Mouse (Mus musculus) lung, adult 18-20 months (tissue): ENCODE measurements around the gene Ythdf1.

ENCODE experiments used
- DNase-seq, 2 experiments: peaks; one replicate each; pipeline ENCODE4 v3.0.0; 2022; ENCODE audit warnings: mixed read lengths in 2 of 2

Ythdf1 gene

DNA sequence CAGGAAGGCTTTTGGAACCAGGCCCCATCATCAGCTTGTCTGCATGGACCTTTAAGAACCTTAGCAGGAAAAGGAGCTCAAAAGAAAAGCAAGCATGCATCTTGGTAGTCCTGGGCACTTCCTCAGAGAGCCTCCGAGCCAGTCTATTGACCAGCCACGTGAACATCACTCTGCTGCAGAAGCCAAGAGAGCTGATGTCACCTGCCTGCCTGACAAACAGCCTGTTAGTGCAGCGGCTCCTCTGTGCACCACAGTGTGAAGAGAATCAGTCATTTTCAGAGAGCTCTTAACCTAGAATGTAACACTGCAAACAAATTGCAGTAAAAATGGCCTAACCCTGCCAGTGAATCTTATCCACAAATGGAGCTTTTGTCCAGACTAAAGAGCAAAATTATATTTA is 50.7 kb downstream of the Ythdf1 start:
- DNase-seq, result no peak

DNA sequence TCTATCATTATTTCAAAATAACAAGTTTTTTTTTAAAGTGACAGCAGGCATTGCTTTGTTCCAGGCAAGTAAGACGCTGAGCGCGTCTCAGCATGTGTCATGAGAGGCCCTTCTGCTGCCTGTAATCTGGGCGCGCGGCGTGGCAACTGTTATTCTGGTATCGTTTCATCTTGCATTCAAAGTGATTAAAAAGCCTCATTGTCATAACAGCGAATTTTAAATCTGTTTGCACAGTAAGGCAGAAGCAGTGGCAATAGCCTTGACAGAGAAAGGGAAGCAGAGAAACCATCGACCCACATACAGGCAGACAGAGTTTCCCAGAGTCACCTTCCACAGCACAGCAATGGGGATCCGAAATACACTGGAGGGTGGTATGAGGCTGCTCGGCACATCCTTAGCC is 59.2 kb downstream of the Ythdf1 start:
- DNase-seq, result no peak

DNA sequence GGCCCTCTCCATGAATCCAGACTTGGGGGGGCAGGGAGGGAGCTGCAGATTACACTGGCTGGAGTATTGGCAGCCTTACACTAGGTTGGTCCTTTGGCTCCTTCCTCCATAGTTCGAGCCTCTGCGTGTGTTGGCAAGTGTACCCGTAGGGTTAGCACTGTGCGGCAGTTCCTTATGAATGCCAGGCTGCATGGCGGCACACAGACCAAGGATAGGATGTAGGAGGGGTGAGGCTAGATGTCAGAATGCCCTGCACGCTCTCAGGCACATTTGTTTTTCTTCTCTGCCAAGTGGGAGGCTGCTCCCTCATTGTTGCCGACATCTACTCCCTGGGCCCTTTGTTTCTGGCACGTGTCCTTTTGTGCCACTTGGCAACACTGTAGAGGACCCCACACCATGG is 63.6 kb downstream of the Ythdf1 start:
- no peak for DNase-seq

DNA sequence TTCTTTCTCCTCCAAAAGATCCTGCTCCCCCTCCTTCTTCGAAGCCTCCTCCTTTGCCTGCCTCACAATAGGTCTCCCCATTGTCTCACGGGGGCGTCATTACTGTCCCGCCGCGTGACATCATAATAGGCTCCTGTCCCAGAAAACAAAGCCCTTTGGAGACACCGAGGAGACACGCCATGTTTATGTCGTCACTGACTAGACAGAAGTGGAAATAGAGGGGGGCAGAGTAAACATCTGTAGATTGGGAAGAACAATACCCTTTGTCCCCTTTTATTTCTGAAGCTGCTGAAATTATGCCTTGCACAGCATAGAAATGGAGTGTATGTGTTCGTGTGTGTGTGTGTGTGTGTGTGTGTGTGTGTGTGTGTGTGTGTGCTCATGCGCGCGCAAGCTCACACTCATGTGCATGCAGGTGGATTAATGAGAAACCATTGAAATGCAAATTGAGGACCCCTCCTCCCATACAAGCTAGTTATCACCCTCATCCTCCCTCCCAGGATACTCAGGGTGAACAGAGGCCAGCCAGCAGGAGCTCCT is 65.7 kb downstream of the Ythdf1 start:
- no peak for DNase-seq
